Mouse (Mus musculus): Measurements from ENCODE around the gene Nmur1.
A peak's percentile ranks its signal among the peaks of the same experiment; 100 is the strongest.

- TF ChIP-seq CTCF (IDR thresholded peaks at IDR 0.05; ENCODE audit: control insufficient read depth, insufficient read depth, insufficient replicate concordance, low read depth, low read length), result no peak
- peak; percentile 65; the same call in 1 of the 2 replicates for TF ChIP-seq POLR2A (IDR thresholded peaks at IDR 0.05; ENCODE audit: control insufficient read depth, low read depth, low read length)
Measured at GRCm38 (mm10) chr1:86426128-86426527, at the start of gene Nmur1, which contains the start of gene Tex44.

Data from testis, adult 2 months (tissue).